Mouse (Mus musculus): ENCODE measurements around the gene Catsperd. TPM values are rescaled to one million over a fixed set of nuclear protein-coding genes. Genes with fewer than 3 reads are reported as not detected.
A peak's percentile ranks its signal among the peaks of the same experiment; 100 is the strongest.

Gene Catsperd
- total RNA-seq, 2 experiments from 2014 or later, result 0.38 to 0.65 TPM

DNA sequence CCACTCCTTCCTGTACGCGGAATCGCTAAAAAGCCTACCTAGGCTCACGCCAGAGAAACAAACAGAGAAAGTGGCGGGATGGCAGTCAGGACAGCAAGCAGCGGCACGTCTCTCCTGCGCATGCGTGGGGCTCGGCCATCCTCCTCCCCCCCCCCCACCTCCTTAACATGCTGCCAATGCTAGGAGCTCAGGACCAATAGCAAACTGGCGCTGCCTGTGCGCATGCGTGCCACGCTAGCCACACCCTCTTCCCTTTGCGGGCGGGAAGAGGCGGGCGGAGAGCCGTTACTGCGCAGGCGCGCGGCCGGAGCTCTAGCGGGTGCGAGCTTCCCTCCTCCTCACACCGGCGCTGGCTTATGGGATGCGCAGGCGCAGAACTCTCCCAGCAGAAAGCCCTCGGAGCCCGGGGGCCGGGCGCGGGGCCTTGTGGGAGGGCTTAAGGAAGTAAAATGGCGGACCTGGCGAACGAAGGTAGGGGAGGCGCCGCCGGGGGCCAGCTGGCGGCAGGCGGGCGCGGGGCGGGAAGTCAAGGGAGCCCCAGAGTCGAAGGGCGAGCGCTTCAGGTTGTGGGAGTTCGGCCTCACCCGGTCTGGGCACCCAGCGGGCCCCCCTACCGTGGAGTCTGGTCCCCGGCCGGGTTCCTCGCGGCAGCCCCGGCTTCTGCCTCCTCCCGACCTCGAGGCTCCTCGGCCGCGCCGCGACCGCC is 45.2 kb downstream of the Catsperd start, which contains the start of gene Ranbp3:
Ranbp3 (plus strand) TSS at position 354 of the 706 bp plus-strand sequence.
- DNase-seq (ENCODE audit: extremely low spot score in 1 of 2, low spot score in 2 of 2), result peak; percentile 99 to 100
- Histone ChIP-seq H3K27ac (peak within 1 kb of the TSS; percentile 95), H3K4me3 (peak within 1 kb of the TSS; percentile 91)
- no peak for TF ChIP-seq CTCF (IDR thresholded peaks at IDR 0.05)
- intact Hi-C loops (cut with DNase I), result loop anchor here (5.0 kb wide), 2 partner anchors 44 to 89 kb away; partner anchors contain the start of genes Dus3l, Ndufa11 and Vmac

DNA sequence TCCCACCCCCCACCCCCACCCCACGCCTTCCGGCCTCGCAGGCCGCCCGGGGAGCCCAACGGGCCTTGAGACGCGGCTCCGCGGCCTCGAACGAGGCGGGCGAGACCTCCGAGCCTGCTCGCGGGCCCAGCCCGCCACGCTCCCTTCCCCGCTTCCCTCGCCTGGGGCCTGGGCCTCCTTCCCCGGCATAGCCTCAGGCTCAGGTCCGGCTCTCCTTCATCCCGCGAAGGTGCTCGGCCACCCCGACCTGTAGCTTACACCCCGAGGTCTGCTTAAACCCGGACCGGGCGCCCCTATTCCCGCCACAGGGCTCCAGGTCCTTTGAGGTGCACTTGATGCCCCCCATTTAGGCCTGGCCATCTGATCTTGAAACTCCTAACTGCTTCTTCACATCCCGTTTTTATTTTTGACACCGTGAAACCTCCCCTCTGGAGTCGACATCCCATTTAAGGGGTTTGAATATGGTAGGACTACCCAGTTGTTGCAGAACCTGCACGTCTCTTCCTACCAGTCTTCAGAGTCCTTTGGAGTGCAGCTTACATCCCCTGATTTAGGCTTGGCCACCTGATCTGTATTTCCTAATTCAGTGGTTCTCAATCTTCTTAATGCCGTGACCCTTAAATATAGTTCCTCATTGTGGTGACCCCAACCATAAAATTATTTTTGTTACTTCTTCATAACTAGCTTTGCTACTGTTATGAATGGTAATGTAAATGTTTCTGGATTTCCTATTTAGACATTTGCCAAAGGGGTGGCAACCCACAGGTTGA is 45.9 kb downstream of the Catsperd start:
- Histone ChIP-seq H3K27ac (peak overlapping the region; percentile 92), H3K4me3 (peak overlapping the region; percentile 91)
- intact Hi-C loops (cut with DNase I), result loop anchor here (5.0 kb wide), 2 partner anchors 43 to 88 kb away; partner anchors contain the start of genes Dus3l, Ndufa11 and Vmac
- DNase-seq (ENCODE audit: extremely low spot score in 1 of 2, low spot score in 2 of 2), result peak in 1 of 2 experiments; percentile 22
- TF ChIP-seq CTCF (IDR thresholded peaks at IDR 0.05), result no peak

DNA sequence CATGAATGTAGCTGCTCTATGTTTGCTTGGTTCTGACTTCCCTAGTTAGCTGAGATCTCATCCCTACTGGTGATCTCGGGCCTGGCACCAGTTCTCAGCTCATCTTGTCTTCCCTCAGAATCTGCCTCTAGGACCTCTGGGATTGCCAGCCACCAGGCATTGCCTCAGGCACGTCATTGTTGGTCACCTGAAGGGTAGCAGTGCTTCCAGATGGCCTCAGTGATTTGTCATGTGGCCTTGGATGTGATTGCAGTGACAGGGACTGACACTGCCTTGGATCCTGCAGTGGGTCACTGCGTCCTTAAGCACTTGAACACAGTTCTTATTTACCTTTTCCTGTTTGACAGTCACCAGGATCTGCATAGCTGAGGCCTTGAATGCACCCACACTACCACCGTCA is 53.8 kb downstream of the Catsperd start:
- DNase-seq (ENCODE audit: extremely low spot score in 1 of 2, low spot score in 2 of 2), result no peak
- no peak for TF ChIP-seq CTCF (IDR thresholded peaks at IDR 0.05)
- H3K4me3 ChIP-seq, result no peak overlapping the region
- intact Hi-C loops (cut with DNase I), result no loop called here
- H3K27ac ChIP-seq, result no peak overlapping the region

DNA sequence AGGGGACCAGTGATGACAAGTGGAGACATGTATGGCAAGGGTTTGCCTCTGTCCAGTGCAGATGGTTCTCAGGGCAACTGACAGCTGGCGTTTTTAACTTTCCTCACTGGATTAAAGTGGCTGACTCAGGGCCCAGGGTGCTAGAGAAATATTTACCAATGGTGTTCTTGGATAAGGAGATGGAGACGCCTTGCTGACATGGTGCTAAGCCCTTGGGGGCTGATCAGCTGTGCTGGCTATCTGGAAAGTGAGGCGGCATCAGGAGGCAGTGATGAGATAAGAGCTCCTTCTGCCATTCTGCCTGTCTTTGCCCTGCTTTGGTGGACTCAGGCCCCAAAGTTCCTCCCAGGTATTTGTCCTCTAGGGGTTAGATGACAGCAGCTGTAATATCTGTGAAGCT is 54.9 kb downstream of the Catsperd start:
- no peak overlapping the region for H3K27ac ChIP-seq
- no peak for DNase-seq (ENCODE audit: extremely low spot score in 1 of 2, low spot score in 2 of 2)
- no peak for TF ChIP-seq CTCF (IDR thresholded peaks at IDR 0.05)
- intact Hi-C loops (cut with DNase I), result no loop called here
- no peak overlapping the region for H3K4me3 ChIP-seq

DNA sequence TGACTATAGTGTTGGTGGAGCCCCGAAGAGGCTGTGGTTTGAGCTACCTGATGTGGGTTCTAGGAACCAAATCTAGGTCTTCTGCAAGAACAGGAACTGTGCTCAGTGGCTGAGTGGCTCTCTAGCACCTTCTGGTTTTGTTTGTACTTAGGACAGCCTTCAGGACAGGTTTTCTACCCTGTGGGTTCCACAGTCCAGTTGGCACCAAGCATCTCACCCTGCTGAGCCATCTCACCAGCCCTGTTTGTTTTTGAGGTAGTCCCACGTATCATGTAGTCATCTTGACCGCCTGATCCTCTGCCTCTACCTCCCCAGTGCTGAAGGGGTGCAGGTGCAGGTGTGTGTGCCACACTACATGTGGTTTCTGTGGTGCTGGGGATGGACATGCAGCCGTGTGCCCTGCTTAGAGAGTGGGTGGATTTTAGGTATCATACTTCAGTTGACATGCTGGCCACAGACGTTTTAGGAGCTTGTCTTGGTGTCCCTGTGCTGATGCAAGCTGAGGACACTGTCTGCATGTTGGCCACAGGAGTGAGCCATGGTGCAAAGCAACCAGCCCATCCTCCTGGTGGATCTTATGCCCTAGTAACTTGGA is 55.7 kb downstream of the Catsperd start:
- no peak for DNase-seq (ENCODE audit: extremely low spot score in 1 of 2, low spot score in 2 of 2)
- H3K4me3 ChIP-seq, result no peak overlapping the region
- TF ChIP-seq CTCF (IDR thresholded peaks at IDR 0.05), result no peak
- no peak overlapping the region for H3K27ac ChIP-seq
- intact Hi-C loops (cut with DNase I), result no loop called here

DNA sequence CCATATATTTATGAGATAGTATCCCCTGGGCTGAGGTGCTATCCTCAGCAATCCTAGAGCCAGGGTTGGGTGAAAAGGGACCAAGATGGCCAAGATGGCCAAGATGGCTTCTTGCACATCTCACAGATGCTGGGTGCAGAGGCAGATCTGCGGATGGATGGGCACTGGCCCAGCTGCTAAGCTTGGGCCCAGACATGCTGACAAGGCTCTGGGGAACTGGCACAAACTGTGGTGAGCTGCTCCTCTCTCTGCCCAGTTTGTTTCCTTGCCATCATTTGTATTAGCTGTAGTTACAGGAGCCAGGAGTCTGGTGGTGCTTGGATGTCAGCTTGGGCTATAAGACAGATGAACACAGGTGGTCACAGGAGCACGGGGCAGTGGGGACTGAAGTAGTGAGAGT is 56.7 kb downstream of the Catsperd start:
- Histone ChIP-seq H3K4me3 (no peak overlapping the region), H3K27ac (no peak overlapping the region)
- TF ChIP-seq CTCF (IDR thresholded peaks at IDR 0.05), result no peak
- intact Hi-C loops (cut with DNase I), result no loop called here
- no peak for DNase-seq (ENCODE audit: extremely low spot score in 1 of 2, low spot score in 2 of 2)

DNA sequence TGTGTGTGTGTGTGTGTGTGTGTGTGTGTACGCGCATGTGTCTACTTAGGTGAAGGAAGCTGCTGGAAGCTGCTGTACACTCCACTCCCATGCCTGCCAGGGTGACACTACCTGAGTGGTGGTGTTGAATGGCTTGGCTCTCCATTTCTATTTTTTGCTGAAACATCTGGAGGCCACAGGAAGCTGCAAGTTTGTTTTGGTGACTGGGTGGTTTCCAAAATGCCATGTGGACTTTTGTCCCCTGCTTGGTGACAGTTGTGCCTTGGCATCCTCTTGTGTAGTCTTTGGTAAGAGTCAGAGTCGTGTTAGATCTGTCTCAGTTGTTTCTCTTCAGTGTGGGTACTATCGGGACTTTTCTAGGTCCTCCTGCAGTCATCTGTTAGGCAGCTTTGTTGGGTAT is 58.9 kb downstream of the Catsperd start:
- Histone ChIP-seq H3K27ac (no peak overlapping the region), H3K4me3 (no peak overlapping the region)
- no peak for DNase-seq (ENCODE audit: extremely low spot score in 1 of 2, low spot score in 2 of 2)
- intact Hi-C loops (cut with DNase I), result no loop called here
- no peak for TF ChIP-seq CTCF (IDR thresholded peaks at IDR 0.05)

DNA sequence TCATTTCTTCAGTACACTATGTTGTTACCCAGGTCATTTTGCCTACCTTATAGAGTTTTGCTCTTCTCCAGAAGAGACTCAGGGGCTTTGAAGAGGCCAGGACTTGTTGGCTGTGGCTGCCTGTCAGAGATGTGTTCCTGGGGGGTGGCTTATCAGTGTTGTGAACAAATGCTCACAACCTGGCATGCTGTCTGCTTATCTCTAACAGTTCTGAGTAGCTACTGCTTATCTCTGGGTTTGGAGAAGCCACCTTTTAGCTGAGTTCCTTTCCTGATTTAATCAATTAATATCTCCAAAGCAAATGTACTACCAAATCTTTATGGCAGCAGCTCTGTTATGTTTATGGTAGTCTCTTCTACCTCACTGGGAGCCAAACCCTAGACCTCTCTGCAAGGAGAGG is 60.1 kb downstream of the Catsperd start:
- TF ChIP-seq CTCF (IDR thresholded peaks at IDR 0.05), result no peak
- DNase-seq (ENCODE audit: extremely low spot score in 1 of 2, low spot score in 2 of 2), result no peak
- intact Hi-C loops (cut with DNase I), result no loop called here
- Histone ChIP-seq H3K4me3 (no peak overlapping the region), H3K27ac (no peak overlapping the region)

DNA sequence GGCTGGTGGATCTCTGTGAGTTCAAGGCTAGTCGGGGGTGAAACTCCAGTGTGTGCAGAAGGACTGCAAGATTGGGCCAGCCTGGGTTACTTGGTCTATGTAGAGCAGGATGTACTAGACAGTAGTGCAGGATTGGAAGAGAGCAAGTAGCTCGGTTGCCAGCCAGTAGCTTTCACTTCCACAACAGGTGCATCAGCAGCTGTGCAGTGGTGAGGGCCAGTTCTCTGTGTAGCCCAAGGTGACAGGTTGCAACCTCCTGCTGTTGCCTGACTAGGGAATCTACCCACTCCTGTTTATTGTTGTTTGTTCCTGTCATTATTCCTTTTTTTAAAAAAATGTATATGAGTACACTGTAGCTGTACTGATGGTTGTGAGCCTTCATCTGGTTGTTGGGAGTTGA is 60.7 kb downstream of the Catsperd start:
- H3K27ac ChIP-seq, result no peak overlapping the region
- H3K4me3 ChIP-seq, result no peak overlapping the region
- no peak for DNase-seq (ENCODE audit: extremely low spot score in 1 of 2, low spot score in 2 of 2)
- intact Hi-C loops (cut with DNase I), result no loop called here
- no peak for TF ChIP-seq CTCF (IDR thresholded peaks at IDR 0.05)

DNA sequence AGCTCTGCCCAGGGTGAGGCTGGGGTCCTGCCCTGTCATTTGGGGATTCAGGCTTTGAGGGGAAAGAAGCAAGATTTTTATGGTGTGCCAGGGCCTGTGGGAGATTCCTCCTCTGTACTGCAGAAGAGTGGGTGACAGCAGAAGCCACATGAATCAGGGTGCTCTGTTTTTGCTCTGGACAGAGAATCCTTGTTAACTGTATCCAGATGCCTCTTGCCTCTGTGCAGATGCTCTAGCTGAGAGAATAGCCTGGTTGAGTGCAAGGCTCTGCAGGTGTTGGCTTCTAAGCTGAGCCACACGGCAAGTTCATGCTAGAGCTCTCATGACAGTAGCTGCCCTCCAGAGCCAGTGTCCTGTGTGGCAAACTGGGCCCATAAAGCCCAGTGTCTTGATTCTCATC is 65.5 kb downstream of the Catsperd start:
- intact Hi-C loops (cut with DNase I), result no loop called here
- no peak for TF ChIP-seq CTCF (IDR thresholded peaks at IDR 0.05)
- DNase-seq (ENCODE audit: extremely low spot score in 1 of 2, low spot score in 2 of 2), result no peak
- H3K27ac ChIP-seq, result peak overlapping the region; percentile 73
- no peak overlapping the region for H3K4me3 ChIP-seq

DNA sequence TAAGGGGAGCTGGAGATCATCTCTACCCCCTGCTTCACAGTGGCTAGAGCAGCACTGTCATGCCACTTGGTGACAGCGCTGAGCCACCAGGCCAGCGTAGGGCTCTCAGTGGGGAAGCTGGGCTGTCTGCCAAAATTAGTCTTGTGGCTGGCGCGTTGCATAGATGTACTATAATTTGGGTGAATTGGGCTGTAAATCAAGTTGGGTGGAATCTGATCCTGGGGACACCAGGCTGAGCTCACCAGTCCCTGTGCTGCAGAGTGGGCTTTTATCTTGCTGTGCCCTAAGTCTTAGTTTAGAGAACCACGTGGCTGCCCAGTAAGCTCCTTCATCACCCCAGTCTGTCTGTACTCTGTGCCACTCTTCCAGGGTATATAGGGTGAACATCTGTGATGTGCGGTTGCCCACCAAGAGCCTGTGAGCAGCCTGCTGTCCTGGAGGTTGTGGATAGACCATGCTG is 65.9 kb downstream of the Catsperd start:
- intact Hi-C loops (cut with DNase I), result no loop called here
- peak; percentile 54 to 63 for DNase-seq (ENCODE audit: extremely low spot score in 1 of 2, low spot score in 2 of 2)
- peak overlapping the region; percentile 73 for H3K27ac ChIP-seq
- no peak overlapping the region for H3K4me3 ChIP-seq
- no peak; the same call in 1 of the 2 replicates for TF ChIP-seq CTCF (IDR thresholded peaks at IDR 0.05)

DNA sequence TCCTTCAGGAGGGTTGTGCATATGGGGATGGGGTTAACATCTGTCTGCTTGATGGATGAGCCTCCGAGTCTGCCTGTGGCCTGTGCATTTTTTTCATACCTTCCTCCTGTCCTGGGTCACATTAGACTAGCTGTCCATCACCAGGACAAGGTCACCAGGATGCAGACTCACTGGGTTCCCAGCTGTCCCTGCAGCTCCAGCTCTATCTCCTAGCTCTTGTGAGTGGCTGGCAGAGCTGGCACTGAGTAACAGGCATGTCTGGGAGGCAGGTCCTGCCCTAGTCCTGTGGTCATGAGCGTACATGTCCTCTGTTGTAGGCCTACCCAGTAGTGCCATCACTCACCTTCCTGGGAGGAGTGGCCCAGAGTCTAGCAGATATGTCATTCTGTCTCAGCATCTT is 72.5 kb downstream of the Catsperd start:
- intact Hi-C loops (cut with DNase I), result no loop called here
- no peak for DNase-seq (ENCODE audit: extremely low spot score in 1 of 2, low spot score in 2 of 2)
- no peak for TF ChIP-seq CTCF (IDR thresholded peaks at IDR 0.05)
- Histone ChIP-seq H3K27ac (no peak overlapping the region), H3K4me3 (no peak overlapping the region)

All from left cerebral cortex, adult 2 months (tissue).